Mouse (Mus musculus) heart, postnatal 4 days (tissue): ENCODE measurements around the gene Prickle1. TPM values are rescaled to one million over a fixed set of nuclear protein-coding genes. Genes with fewer than 3 reads are reported as not detected.

Experiments used
- DNase-seq: peaks from one replicate; pipeline ENCODE4 v3.0.0; 2021
- total RNA-seq, 2 experiments: library from RNA; stranded (reverse); gene quantifications; 2 replicates each; pipeline ENCODE4 v1.2.3; 2021

Gene Prickle1
- 10 to 100 TPM; 31.0 to 36.4 TPM for total RNA-seq

GRCm38 (mm10) chr15:93595746-93596145 lies at the start of gene Prickle1:
Prickle1 (minus strand) TSS chr15:93595891.
- peak; percentile 94 for DNase-seq

GRCm38 (mm10) chr15:93640221-93640620 lies 44.5 kb upstream of the Prickle1 start:
- peak; percentile 48 for DNase-seq

DNA sequence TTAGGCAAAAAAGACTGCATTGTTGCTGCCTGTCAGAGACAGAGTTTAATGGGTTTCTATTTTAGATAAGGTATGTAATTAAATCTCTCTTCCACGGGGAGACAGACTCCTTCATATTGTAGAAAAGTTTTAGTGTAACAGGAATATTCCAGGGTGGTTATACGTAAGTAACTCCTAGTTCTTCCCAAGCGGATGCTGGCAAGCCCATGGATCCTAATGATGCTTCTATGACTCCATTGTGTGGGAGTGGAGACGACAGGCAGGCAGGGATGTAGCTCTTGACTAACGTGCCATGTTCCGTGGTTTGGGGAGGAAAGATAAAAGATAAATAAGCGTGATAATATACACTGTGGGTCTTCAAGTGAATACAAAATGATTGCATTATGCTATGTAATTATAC lies 41.3 kb upstream of the Prickle1 start:
- no peak for DNase-seq

DNA sequence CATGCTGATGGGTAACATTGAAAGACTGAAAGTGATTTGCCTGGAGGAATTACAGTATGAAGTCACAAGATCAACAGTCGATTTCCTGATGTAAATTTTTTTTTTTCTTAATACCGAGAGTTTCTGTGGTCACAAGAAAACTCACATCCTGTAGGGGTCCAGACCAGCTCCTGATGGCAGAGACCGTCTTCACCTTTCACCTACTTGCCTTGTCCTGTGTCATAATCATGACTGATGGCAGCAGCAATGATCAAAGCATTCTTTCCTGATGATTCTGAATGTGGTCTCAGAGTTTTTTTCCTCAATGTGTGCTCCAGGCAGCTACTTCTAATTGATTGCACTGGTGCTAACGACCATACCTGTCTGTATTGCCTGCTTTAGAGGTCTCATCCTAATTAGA lies 39.9 kb upstream of the Prickle1 start:
- DNase-seq = no peak

GRCm38 (mm10) chr15:93634536-93634935 lies 38.8 kb upstream of the Prickle1 start:
- no peak for DNase-seq

GRCm38 (mm10) chr15:93630001-93630541 lies 34.4 kb upstream of the Prickle1 start:
- DNase-seq = no peak

GRCm38 (mm10) chr15:93629201-93629600 lies 33.5 kb upstream of the Prickle1 start:
- no peak for DNase-seq

- DNase-seq = no peak
Observed at GRCm38 (mm10) chr15:93627836-93628797, 32.4 kb upstream of the Prickle1 start.

DNA sequence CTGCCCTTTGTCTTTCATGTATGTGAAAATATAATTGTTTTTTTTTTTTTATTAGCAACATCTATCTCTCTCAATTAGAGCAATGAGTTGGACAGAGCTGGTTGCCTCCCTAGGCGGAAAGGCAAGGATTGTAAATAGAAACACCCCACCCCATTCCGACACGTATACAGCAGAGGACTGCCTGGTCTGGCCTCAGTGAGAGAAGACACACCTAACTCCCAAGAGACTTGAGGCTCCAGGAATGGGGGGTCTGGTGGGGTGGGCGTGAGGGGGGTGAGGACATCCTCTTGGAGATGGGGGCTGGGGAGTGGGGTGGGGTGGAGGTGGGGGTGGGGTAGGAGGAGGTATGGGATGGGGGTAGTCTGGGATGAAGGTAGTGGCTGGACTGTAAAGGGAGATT lies 23.9 kb upstream of the Prickle1 start:
- no peak for DNase-seq

DNA sequence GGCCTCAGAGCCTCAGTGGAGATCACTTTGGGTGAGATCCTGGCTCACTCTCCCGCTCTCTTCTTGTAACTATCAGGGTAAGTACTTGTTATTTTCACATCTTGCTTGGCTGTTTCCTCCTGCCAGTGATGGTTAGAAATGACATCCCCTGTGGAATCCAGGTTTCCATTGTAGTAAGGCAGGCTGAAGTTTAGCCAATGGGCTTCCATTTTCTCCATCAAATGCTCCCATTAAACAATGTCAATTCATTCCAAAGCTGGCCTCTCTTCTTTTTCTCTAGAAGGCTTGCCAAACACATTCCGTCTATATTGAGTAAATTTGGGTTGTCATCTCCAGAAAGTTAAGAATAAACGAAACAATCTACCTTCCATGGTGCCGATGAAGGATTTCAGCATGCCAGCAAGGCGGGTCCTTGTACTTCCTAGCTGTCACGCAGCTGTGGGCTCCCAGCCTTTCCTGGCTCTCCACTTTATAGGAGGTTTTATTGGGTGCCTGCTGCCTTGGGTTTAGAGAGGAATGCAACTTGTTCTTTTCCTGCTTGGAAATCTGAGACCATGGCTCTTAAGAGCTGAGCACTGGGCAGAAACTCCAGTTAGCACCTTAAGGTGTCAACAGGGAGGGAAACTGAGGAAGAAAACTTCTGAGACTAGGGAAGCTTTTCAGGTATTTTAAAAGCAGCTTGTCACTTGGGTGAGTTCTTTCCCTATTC lies 22.9 kb upstream of the Prickle1 start:
- DNase-seq = no peak

DNA sequence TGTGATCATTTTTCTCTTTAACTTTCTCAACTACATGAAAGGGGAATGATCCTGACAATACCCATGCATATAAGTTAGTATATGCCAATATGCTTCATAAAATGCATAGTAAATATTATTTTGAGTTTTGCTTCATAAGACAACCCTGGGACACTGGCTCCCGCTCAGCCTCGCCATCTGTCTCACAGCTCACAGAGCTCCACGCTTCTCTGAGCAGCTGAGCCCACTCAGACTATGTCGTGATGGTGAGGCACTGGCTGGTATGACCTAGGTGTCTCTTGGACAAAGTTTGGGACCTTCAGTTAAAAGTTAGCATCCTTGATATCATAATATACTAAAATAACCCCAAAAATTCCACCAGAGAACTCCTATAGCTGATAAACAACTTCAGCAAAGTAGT lies 20.6 kb upstream of the Prickle1 start:
- DNase-seq = no peak

GRCm38 (mm10) chr15:93615031-93615430 lies 19.3 kb upstream of the Prickle1 start:
- no peak for DNase-seq

DNA sequence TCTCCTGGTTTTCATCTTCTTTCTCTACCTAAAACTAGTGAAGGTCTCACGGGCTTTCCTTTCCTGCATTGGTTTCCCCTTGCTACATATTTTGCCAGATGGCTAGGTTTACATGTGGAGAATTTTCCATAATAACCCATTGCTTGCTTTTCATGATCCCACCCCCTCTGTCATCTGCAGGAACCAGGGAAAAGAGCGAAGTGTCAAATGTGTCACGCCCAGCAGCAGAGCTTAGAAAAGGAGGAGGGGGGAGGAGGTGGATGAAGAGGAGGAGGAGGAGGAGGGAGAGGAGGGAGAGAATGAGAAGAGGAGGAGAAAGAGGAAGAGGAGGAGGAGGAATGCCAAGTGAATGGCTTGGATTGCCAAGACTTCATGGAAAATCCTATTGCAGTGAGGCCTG lies 17.9 kb upstream of the Prickle1 start:
- no peak for DNase-seq

- DNase-seq = no peak
Observed at GRCm38 (mm10) chr15:93611536-93612300, 16.0 kb upstream of the Prickle1 start.

GRCm38 (mm10) chr15:93610721-93611201 lies 15.1 kb upstream of the Prickle1 start:
- no peak for DNase-seq

GRCm38 (mm10) chr15:93610288-93610687 lies 14.6 kb upstream of the Prickle1 start:
- DNase-seq = no peak

- DNase-seq = no peak
Observed at GRCm38 (mm10) chr15:93602850-93603249, 7.2 kb upstream of the Prickle1 start.

DNA sequence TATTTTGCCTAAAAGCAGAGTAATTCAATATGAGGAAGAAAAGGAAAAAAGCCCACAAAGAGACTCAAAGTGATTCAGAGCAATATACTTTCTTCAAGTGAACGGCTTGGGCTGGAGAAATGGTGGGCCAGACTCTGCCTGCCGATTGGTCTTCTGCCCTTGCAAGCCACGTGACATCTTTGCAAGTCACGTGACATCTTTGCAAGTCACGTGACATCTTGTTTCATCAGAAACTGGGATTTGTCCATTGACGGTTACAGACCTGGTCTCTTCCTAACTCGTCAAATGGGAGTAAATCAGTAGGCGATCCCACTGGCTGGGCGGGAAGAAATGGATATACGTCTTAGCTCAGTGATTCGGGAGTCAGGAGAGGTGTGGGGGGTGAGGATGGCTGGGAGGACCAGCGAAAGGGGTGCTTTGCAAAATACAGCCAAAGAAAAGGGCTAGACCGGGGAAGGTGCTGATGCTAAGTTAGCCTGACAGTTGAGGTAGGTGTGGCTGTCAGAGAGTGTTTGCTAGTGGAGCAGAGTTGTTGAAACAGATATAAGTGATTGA lies 5.8 kb upstream of the Prickle1 start:
- no peak for DNase-seq

- no peak for DNase-seq
Observed at GRCm38 (mm10) chr15:93596991-93597390, 1.3 kb upstream of the Prickle1 start.

- DNase-seq = peak; percentile 84
Observed at GRCm38 (mm10) chr15:93596285-93596684, 594 bp upstream of the Prickle1 start.

DNA sequence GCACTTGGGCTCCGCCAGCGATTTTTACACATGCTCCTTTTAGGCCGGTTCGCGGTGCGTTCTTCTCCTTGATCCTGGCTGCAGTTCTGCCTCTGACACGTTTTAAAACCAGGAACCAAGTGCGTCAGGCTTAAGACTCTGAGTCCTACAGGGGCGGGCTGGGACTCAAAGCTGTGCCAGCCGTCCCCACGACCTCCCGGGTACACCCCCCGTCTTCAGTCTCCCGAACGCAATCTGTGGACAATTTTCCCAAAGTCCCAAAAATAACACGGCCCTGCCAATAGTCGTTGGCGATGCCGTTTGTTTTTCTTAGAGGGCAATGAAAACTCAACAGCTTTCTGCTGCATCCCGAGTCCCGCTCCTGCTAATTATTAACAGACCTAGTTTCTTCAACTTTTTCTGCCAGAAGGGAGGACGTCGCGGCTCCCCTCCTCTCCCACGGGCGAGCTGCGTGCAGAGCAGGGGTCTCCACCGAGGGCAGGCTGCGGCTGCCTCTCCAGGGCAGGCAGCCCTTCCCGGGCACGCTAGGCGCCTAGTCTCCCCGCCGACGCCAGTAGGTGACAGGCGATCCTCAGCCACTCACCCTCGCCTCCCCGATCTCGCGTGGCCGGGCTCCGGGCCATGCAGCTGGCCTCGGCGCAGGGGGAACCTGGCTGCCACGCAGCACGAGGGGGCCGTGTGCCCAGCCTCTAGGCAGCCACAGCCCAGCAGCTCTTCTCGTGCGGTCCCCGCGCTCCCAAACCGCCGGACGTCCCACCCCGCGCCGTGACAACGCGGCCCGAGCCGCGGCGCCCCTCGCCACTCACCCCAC lies 598 bp downstream of the Prickle1 start:
- DNase-seq = peak; percentile 70
